Mouse (Mus musculus) inflammation-experienced regulatory T-cells, adult 6 months (primary cell): Measurements from ENCODE around the gene Lrrc8c. TPM values are rescaled to one million over a fixed set of nuclear protein-coding genes. Genes with fewer than 3 reads are reported as not detected.
"Not testable (repeated sequence)": the region's sequence is repeated elsewhere in the genome, so short reads cannot be mapped to it uniquely, and the experiment has no call there.

Source experiments
- ATAC-seq: one replicate; pipeline ENCODE4 v1.8.0; 2017
- polyA plus RNA-seq, 3 experiments: library from polyadenylated mRNA; unstranded; fragments of 100-300 nt; shearing (Covaris generic); gene quantifications; one replicate each; pipeline ENCODE4 v1.2.1; 2017

Gene Lrrc8c
- polyA plus RNA-seq, 3 experiments from 2014 or later: 46.9 to 77.2 (median 63.8) TPM

DNA sequence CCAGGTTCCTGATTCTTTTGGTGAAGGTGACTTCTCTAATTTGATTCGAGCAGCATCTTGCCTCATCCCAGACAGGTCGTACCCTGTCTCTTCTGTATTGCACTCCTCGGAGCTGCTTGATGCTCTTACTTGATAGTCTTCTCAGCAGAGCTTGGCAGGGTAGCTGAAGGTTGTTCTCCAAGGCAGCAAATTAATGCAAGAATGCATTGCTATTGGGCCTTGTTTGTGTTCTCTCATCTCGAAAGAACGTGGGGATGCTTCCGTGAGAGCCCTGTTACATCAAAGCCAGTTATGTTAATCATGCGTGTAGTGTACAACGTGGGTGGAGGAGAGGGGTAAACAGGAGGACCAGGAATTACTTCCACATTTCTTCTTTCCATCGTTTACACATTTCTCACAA lies 86.5 kb downstream of the Lrrc8c start:
- ATAC-seq: no peak

DNA sequence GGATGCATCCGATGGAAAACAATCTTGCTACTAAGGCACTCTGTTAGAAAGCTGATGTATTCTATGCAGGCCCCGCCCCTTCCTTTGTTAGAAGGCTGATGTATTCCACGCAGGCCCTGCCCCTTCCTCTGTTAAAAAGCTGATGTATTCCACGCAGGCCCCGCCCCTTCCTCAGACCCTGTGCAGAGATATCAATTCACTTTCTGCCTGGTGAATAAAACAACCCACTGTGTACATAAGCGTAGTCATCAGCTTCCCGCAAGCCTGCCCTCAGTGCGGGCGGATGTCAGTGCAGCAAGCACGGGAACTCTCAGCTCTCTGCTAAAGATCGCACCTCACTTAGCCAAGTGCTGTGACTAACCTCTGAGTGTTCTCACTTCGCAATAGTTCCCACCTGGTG lies 90.5 kb downstream of the Lrrc8c start:
- ATAC-seq: no peak

DNA sequence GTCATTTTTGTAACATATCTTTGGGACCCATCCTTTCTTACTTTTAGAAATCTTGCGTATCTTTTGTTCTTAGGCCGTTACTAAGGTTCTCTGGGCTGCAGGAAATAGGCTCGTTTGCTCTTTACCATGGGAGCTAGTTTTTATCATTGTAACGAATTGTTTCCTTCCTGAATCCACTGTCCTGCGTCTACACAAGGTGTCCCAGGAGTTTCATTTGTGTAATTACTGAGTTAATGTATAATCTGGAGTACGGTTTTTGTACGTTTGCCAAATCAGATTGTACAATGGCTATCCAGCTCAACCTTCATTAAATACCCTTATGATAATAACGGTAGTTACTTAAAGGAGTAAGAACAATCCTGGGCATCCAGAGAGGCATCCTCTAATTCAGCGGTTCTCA lies 93.8 kb downstream of the Lrrc8c start:
- ATAC-seq: no peak

DNA sequence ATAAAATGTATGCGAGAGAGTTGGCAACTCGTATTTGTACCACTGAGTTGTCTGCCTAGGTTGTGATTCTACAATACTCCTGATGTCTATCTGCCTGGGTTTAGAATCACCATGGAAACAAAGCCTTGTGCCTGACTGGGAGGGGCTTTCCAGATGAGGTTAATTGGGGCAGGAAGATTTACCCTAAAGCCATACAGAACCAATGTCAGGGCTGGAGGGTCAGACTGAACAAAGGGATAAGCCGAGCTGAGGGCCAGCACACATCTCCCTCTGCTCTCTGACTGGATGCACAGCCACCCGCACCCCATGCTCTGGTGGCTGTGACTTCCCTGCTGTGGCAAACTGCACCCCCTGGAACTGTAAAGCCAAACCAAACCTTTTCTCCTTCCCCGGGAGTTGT lies 94.8 kb downstream of the Lrrc8c start:
- ATAC-seq: no peak

DNA sequence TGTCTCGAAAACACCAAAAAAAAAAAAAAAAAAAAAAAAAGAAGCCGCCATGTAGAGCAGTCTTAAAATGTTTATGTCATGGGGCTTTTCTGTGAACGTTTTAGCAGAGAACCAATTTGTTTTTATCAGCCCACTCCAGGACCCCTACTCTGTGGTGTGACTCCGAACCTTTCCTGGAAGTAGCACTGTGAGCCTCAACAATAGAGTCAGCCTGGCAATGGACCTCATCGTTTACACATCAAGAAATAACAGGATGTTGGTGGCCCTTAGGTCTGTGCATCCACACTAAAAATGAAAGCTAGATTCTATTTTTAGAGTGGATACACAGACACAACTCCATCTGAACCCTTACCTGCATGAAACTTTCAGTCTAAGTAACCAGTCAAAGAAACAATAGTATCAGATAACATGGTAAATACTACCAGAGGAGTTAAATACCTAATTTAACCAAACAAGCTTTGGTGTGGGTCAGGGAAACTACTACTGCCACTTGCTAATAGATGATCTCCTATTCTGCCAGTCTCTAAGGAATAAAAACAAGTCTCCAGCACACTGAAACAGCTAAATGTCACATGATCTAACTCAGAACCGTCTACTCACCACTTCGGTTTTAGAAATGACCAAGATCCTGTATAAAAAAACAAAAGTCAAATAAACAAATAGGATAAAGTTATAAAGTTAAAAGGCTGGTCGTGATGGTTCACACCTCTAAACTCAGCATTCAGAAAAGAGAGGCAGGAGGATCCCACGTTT lies 95.7 kb downstream of the Lrrc8c start:
- ATAC-seq: peak; percentile 75

DNA sequence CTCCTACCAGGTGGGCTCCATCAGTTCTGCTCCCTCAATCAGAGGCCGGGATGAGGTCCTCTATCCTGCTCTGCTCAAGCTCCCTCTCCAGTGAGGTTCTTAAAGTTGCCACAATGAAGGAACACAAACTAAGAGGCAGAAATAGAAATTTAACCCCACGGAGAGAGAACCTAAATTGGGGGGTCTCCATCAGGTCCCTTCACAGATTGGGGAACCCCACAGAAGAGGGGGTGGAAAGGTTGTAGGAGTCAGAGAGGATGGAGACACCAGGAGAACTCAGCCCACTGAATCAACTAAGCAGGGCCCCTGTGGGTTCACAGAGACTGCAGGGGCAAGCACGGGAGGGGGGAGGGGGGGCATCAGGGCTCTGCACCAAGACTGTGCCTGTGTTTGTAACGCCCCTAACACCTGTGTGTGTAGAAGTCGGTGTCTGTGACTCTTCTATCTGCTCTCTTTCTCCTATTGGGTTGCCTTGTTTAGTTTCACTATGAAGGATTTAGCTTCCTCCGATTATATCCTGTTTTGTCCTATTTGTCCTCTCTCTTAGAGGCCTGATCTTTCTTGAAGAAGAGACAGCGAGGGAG lies 96.8 kb downstream of the Lrrc8c start:
- ATAC-seq: peak; percentile 53

DNA sequence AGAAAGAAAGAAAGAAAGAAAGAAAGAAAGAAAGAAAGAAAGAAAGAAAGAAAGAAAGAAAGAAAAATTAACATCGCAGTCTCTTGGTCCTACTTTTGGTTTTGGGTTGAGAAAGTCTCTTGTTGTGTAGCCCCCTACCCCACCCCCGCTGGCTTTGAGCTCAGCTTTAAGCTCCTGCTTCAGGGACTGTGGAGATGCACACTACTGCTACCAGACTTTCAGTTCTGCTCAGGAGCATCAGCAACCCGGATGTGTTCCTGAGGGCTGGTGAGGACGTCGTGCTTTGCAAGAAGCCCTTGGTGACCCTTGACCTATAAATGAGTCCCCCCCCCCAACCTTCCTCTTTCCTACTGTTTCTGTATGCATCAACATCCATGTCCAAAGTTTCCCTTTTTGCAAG lies 97.3 kb downstream of the Lrrc8c start:
- peak; percentile 34 for ATAC-seq

DNA sequence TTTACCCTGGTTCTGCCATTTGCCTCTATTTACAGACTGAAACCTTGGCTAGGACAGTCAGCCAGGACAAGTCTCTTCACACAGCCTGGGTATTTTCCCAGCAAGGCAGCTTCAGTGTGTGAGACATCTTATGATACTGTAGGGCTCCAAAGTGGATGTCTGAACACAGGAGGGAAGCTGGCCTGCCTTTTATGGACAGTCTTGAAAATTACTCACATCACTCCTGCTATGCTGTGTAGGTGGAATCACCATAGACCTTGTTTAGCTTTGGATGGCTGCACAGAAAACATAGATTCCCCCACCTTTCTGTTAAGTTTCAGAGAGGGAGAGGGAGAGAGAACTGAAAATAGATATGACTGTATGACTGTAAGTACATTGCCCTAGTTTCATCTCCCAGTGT lies 99.3 kb downstream of the Lrrc8c start:
- ATAC-seq: no peak

DNA sequence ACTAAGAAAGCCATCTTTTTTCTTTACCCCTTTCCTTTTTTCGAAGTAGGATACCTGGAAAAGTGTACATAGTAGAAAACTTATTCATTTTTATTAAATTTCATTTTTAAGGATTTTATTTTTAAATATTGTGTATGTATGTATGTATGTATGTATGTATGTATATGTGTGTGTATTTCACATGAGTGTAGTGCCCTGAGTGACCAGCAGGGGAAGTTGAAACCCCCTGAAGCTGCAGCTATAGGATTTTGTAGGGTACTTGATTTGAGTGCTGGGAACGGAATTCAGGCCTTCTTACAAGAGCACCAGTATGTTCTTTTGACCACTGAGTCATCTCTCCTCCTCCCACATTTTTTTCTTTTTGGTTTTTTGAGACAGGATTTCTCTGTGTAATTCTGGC lies 100.5 kb downstream of the Lrrc8c start:
- ATAC-seq: no peak

DNA sequence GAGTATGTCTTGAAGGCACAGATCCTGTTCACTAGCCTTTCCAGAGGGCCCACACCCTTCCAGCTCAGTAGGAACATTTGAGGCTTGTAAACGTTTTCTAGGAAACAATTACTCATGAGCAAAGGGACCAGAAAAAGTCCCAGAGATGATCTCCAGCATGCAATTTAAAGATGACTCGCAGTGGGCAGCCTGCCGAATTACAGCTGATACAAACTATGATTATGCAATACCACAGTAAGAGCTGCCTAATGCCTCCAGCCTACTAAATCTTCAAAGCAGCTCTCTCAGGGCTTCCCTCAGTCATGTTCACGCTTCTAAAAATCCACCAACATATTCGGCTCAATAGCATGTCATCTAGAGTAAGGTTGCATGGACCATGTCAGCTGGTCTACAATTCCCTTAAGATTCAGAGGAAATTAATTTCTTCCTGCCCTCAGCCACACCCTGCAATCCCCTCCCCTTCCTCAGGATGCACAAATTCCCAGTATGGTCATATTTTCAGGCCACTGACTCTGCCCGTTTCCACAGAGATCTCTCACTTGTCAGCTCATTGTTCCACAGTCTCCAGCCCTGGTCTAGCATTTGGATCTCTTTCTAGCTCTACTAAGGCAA lies 101.4 kb downstream of the Lrrc8c start:
- ATAC-seq: no peak

DNA sequence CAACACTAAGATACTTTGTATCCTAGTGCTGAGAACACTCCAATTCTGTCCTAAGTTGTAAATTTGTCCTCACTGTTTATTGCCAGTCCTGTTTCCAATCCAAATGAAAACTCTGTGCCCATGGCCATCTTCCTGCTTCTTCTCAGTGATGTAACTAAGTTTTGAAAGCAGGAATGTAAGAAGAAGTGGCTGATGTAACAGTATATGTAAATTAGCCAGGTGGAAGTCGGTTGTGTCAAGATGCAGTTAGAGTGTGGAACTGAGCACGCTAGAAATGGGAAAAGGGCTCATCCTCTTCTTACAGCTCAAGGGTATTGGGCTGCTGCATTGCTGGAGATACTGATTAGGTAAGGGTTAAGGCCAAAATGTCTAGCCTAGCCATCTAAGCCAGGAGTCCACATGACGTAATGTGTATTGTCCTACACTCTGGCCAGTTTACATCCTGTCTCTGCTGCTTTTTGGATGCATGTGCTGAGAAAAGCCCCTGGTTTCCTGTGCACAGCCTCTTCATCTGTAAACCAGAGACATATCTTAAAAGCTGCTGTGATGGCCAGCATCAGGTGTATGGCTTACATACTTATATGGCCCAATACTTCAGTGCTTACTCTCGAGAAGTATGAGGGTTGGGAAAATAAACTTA lies 104.0 kb downstream of the Lrrc8c start:
- no peak for ATAC-seq

DNA sequence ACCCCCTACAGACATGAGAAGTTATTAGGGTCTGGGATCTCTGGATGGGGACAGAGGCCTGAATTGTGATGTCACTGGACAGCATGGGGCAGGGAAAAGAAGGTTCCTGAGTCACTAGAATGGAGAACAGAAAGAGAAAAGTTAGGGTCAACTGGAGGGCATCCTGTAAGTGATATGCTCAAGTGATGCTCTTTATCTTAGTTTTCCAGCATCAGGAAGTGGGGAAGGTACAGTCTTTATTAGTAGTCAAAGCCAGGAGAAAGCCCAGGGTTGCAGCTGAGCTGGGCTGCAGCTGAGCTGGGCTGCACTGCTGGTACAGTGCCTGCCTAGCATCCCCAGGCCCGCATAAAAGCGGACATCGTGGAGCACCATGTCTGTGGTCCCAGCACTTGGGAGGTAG lies 105.1 kb downstream of the Lrrc8c start:
- no peak for ATAC-seq

DNA sequence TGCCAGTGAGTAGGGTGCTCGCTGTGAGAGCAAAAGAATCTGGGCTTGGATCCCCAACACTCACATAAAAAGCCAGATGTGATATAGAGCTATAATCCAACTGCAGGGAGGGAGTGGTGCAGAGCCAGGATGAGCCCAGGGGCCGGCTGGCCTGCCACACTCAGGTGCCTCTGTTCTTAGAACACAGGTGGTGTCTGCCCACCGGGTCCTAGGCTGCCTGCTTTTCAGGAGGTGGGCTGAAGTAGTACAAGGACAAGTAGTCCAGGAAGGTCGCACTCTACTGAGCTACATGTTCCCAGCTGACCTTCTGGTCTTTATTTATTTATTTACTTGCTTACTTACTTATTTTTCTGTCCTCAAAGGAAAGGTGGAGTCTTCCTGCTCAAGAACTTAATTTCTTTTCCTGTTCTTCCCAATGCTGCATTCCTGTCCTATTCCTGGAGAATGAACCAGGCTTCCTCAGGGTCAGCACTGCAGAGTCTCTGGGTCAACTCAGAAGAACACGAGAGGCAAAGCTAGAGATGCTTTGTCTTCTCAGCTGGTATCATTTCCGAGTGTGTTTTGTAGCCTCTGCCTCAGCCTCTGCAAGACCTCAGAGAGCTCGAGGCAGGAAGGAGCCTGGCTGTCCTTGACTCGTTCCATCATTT lies 106.4 kb downstream of the Lrrc8c start:
- ATAC-seq: no peak

DNA sequence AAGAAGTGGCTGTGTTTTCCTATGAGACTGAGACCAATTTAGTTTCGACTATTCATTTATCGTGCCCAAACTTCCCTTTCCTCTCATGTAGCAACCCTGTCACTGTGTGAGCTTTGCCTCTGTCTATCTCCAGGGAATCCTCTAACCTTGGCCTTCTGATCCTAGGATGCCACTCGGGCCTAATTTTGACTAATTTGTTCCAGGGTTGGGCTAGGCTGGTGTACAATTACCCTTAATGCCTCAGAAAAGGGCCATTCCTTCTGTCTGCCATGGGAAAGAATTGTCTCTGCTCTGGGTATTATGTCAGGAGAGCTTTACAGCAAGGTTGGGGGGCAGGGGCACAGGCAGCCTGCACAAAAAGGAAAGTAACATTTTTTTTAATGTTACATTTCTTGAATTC lies 107.2 kb downstream of the Lrrc8c start:
- no peak for ATAC-seq

DNA sequence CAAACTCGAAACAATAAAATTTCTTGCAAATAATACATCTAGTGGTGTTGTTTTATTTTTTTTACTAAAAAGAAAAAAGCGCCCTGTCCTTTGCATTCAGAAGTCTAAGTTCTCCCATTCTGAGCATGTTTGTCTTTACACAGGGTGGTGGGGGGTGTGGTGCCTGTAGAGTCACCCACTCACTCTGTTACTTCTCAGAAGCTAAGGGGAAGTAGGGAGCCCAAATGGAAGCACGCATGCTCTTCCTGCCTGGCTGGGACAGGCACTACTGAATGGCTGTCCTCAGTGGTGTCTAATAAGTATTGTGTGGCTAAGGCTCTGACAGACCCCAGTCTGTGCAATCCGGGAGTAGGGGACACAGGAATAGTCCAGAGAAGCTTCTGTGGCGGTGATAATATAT lies 107.9 kb downstream of the Lrrc8c start:
- ATAC-seq: no peak

DNA sequence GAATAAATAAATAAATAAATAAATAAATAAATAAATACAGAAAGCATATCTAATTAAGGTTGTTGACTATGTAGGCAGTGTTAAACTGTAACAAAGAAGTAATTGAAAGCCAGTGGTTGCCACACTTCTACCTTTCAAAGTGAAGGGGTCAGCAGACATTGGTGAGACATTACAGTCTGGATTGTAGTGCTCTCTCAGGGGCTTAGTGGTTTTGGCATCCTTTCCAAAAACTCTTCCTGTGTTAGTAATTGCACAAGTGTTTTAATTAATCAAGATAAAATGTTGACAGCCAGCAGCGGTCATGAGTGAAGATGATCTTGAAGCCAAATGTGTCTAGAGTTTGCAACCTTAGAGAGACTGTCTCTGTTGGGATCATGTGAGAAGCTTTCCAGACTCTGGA lies 110.8 kb downstream of the Lrrc8c start:
- ATAC-seq: no peak

DNA sequence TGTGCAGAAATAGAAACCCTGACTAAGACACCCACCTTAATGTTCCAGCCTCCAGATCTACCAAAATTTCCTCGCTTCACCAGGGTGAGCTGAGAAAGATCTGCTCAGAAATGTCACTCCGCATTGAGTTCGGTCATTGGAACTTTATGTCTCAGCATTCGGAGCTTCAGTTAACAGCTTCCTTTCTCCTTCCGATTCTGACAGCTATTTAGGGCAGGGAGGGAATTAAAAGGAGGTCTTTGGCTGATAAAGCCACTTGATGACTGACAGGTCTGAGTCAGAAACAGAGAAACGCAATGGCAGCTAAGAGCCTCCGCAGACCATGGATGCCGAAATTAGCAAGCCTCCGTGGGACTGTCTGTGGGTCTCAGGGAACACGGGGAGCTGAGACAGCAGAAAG lies 112.9 kb downstream of the Lrrc8c start:
- no peak for ATAC-seq

DNA sequence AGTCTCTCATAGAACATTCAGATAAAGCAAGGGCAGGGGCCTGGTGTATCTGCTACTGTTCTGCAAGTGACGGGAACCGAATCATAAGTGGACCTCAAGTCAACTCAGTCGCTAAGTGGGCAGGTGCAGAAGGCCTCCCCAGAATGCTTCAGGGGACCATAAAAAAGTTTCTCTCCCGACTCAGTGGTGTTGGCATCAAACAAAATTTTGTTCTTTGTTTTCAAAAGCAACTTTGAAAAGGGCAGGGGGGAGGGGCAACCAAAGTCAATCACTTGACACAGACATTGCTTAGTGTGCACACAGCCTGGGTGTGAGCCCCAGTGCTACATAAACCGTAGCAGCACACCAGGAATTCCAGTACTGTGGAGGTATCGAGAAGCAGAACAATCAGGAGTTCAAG lies 116.4 kb downstream of the Lrrc8c start:
- ATAC-seq: no peak

DNA sequence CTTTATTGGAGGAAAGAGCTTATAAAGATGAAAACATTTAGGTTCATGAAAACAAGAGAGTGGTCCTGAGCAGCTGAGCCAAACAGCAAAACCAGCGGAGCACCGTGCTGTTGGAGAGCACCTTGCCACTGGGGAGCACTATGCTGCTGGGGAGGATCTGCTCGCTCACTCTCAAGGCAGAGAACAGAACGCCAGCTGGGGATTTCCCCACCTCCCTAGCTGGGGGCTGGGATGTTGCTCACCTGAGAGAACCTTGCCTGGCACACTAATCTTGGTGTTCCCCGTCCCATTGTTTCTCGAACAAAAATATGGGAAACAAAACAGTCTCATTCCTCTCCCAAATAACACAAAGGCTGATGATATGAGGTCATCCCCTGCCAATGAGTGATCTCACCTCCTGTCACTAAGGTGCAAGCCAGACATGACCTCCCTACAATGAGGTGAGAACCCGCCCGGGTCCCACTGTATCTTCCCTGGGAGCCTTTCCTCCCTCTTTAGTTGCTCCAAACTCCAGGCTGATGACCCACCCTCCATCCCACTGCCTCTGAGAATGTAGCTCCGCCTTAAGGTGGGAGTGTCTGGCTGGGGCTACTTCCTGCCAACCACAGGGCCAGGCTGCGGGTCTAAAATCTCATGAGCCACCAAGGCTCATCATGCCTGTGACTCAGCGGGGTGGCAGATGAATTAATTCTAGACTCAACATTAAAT lies 117.5 kb downstream of the Lrrc8c start:
- peak; percentile 89 for ATAC-seq

DNA sequence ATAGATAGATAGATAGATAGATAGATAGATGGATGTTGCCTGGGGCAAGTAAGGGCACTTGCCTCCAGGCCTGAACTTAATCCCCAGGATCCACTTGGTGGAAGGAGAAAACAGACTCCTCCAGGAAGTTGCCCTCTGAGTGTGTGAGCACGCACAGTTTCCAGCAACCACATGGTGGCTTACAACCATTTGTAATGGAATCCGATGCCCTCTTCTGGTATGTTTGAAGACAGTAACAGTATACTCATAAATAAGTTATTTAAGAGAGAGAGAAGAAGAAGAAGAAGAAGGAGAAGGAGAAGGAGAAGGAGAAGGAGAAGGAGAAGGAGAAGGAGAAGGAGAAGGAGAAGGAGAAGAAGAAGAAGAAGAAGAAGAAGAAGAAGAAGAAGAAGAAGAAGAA lies 119.1 kb downstream of the Lrrc8c start:
- not testable (repeated sequence) for ATAC-seq

DNA sequence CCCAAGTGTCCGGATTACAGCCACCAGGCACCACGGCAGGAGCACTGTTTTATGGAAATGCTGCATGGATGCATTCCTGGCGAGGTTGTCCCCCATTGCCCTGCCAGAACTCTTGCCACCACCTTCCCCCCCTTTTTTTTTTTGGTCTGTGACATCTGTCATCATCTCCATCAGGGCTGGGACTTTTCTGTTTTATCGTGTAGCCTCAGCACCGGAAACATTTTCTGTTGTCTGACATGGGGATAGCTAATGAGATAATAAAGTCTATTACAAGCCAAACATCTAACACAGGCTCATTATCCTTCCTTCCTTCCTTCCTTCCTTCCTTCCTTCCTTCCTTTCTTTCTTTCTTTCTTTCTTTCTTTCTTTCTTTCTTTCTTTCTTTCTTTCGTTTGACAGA lies 119.7 kb downstream of the Lrrc8c start:
- ATAC-seq: no peak

DNA sequence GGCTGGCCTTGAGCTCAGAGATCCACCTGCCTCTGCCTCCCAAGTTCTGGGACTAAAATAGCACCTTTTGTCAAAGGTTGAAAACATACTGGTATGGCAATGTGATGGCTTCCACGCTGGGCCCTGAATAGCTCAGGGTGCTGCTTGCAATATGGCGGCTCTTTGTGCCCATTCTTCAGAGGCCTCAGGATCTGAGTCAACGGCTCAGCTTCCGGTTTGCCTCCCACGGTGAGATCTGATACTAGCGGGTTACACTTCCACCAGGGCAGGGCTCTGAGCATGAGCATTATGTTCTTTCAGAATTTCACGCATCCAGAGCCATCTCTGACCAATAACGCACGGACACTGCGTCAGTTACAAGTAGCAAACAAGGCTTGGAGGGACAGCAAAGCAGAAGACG lies 120.2 kb downstream of the Lrrc8c start:
- ATAC-seq: no peak

DNA sequence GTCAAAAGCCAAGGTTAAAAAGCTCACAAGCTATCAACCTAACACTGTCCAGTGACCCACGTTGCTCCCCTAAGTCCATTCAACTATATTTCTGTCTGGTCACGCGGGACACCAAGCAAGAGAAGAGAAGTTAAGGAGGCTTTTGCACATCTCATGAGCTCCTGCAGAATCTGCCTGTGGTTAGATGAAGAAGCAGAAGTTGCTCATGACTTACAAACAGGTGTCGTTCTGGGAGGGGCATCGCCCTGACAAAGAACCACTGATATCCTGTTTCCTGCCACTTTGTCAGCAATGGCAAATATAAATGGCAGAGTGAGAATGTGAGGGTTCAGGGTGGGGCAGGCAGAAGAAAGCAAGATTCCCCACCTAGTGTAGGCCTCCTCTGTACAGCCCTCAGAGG lies 123.3 kb downstream of the Lrrc8c start:
- ATAC-seq: peak; percentile 95
